Mouse (Mus musculus): Measurements from ENCODE around the gene Hoxb7.

GRCm38 (mm10) chr11:96308763-96309162 is 22.3 kb downstream of the Hoxb7 start:
- no peak for TF ChIP-seq CTCF (IDR thresholded peaks at IDR 0.05)
- TF ChIP-seq EP300 (IDR thresholded peaks at IDR 0.05), result no peak

Data from lung, postnatal 0 days (tissue).